ENCODE assay signal across 30 mouse cellular contexts in genomic region chr15:88920065-88920464, GRCm38 (mm10). TPM values are rescaled to one million over a fixed set of nuclear protein-coding genes. Genes with fewer than 3 reads are reported as not detected.
"Had no signal": no experiment of that assay in that cellular context is flagged by ENCODE, and none has a peak within 500 bp of the region (broad histone marks: within the 10 kb centered on the region; RNA-seq: fewer than 3 reads in every experiment).

No protein-coding gene starts in this region.

- ATAC-seq: forebrain, postnatal 0 days; hindbrain, postnatal 0 days had no signal

- H3K4me1 ChIP-seq: limb, embryonic 12.5 days had no signal

- H3K36me3 ChIP-seq: heart, embryonic 10.5 days; heart, embryonic 12.5 days; hindbrain, embryonic 13.5 days; hindbrain, embryonic 15.5 days; kidney, embryonic 15.5 days; limb, embryonic 12.5 days; limb, embryonic 15.5 days; liver, embryonic 13.5 days had no signal

- H3K27ac ChIP-seq: heart, embryonic 10.5 days; hindbrain, embryonic 13.5 days; hindbrain, embryonic 15.5 days; hindbrain, postnatal 0 days; kidney, embryonic 15.5 days; kidney, postnatal 0 days; limb, embryonic 12.5 days; limb, embryonic 15.5 days; liver, embryonic 13.5 days had no signal

- H3K27me3 ChIP-seq: hindbrain, embryonic 15.5 days; kidney, embryonic 15.5 days; limb, embryonic 12.5 days; limb, embryonic 15.5 days; liver, embryonic 13.5 days had no signal

- H3K4me3 ChIP-seq: heart, embryonic 10.5 days; heart, embryonic 12.5 days; hindbrain, embryonic 13.5 days; hindbrain, embryonic 15.5 days; kidney, embryonic 15.5 days; limb, embryonic 12.5 days; limb, embryonic 15.5 days; liver, embryonic 13.5 days had no signal

- H3K4me2 ChIP-seq: heart, embryonic 12.5 days; hindbrain, embryonic 13.5 days; hindbrain, embryonic 15.5 days; kidney, embryonic 15.5 days; limb, embryonic 12.5 days; limb, embryonic 15.5 days; liver, embryonic 13.5 days had no signal

- H3K9ac ChIP-seq: forebrain, postnatal 0 days; heart, embryonic 12.5 days; hindbrain, embryonic 13.5 days; hindbrain, embryonic 15.5 days; kidney, embryonic 15.5 days; limb, embryonic 12.5 days; limb, embryonic 15.5 days; liver, embryonic 13.5 days had no signal

- H3K9me3 ChIP-seq: heart, embryonic 10.5 days; heart, embryonic 12.5 days; hindbrain, embryonic 13.5 days; hindbrain, embryonic 15.5 days; kidney, embryonic 15.5 days; limb, embryonic 12.5 days; limb, embryonic 15.5 days; liver, embryonic 13.5 days had no signal

- DNase-seq: forebrain, postnatal 0 days; gastrocnemius, postnatal 14 days; gastrocnemius, postnatal 36 days; heart, adult 18-20 months; heart, postnatal 10 days; heart, postnatal 36 days; layer of hippocampus, adult 9-11 months; layer of hippocampus, postnatal 36 days; left cerebral cortex, postnatal 4 days; liver, embryonic 13.5 days had no signal

RNA-seq across cellular contexts. Expression of gene Ttll8, which starts 34.2 kb away (rescaled TPM):
- total RNA-seq: gastrocnemius, adult 18-20 months; gastrocnemius, adult 8-10 months; gastrocnemius, postnatal 14 days; gastrocnemius, postnatal 36 days; heart, adult 18-20 months; heart, adult 8-10 months; heart, postnatal 10 days; heart, postnatal 36 days; hematopoietic stem cell, adult 5-6 weeks had no signal
- polyA plus RNA-seq: heart, embryonic 10.5 days; heart, embryonic 12.5 days; heart, embryonic 14.5 days; heart, embryonic 16.5 days; hindbrain, embryonic 11.5 days; hindbrain, embryonic 13.5 days; intestine, embryonic 14.5 days; intestine, embryonic 16.5 days; kidney, embryonic 15.5 days; kidney, postnatal 0 days; large intestine, adult 2 months; limb, embryonic 12.5 days; limb, embryonic 15.5 days; liver, embryonic 13.5 days had no signal

RNA-seq across cellular contexts. Expression of gene Mlc1, which starts 58.7 kb away (rescaled TPM):
- total RNA-seq: gastrocnemius, adult 18-20 months; gastrocnemius, postnatal 36 days; heart, adult 18-20 months; heart, adult 8-10 months; heart, postnatal 10 days; heart, postnatal 36 days; hematopoietic stem cell, adult 5-6 weeks had no signal
- polyA plus RNA-seq: heart, embryonic 10.5 days; heart, embryonic 14.5 days; intestine, embryonic 14.5 days; intestine, embryonic 16.5 days; kidney, adult 2 months; kidney, embryonic 15.5 days; limb, embryonic 12.5 days had no signal
